Mouse (Mus musculus) stomach, postnatal 0 days (tissue): ENCODE data around the gene Erh. TPM values are rescaled to one million over a fixed set of nuclear protein-coding genes. Genes with fewer than 3 reads are reported as not detected.

ENCODE experiments used
- ATAC-seq: fragments of 200-750 bp; cut with Nextera tagmentation; 2 replicates; pipeline ENCODE4 v1.8.0; 2017; ENCODE audit not compliant: low FRiP score, low TSS enrichment
- DNase-seq: peaks from one replicate; pipeline ENCODE4 v3.0.0-alpha.2; 2016; ENCODE audit warnings: low spot score
- H3K27ac ChIP-seq: fragments of 300-500 bp; sonication (generic); replicated peaks from 2 replicates; pipeline ENCODE4 v1.5.1; 2014; ENCODE audit warnings: mild to moderate bottlenecking, control low read depth
- H3K27me3 ChIP-seq: fragments of 300-500 bp; sonication (generic); 2 replicates; pipeline ENCODE4 v1.6.1; 2014; ENCODE audit warnings: low read length; ENCODE audit not compliant: control insufficient read depth, insufficient read depth
- H3K36me3 ChIP-seq: fragments of 300-500 bp; sonication (generic); 2 replicates; pipeline ENCODE4 v1.6.1; 2014; ENCODE audit warnings: low read length, mixed read lengths; ENCODE audit not compliant: control insufficient read depth, insufficient read depth
- H3K4me1 ChIP-seq: fragments of 300-500 bp; sonication (generic); replicated peaks from 2 replicates; pipeline ENCODE4 v1.6.1; 2014; ENCODE audit warnings: antibody characterized with exemption; ENCODE audit not compliant: control insufficient read depth, insufficient read depth
- H3K4me2 ChIP-seq: fragments of 300-500 bp; sonication (generic); replicated peaks from 2 replicates; pipeline ENCODE4 v1.6.1; 2014; ENCODE audit warnings: low read depth, mild to moderate bottlenecking, control low read depth, moderate library complexity
- H3K4me3 ChIP-seq: fragments of 300-500 bp; sonication (generic); 2 replicates; pipeline ENCODE4 v1.5.1; 2014; ENCODE audit warnings: low read depth, low read length, control low read depth
- H3K9ac ChIP-seq: fragments of 300-500 bp; sonication (generic); 2 replicates; pipeline ENCODE4 v1.6.1; 2014; ENCODE audit warnings: mild to moderate bottlenecking, low read length, control low read depth, mixed read lengths
- H3K9me3 ChIP-seq: fragments of 300-500 bp; sonication (generic); 2 replicates; pipeline ENCODE4 v1.6.1; 2016; ENCODE audit warnings: low read length; ENCODE audit not compliant: control insufficient read depth
- CTCF ChIP-seq: IDR thresholded peaks from 2 replicates; pipeline ENCODE4 v1.5.1; 2016; ENCODE audit warnings: antibody characterized with exemption, low read depth, mild to moderate bottlenecking, moderate library complexity
- EP300 ChIP-seq: optimal IDR thresholded peaks from 2 replicates; pipeline ENCODE3; 2016; ENCODE audit warnings: antibody characterized with exemption
- WGBS: fragments of 180-500 bp; shearing (Covaris S2); extraction: QIAGEN DNeasy Blood & Tissue Kit; methylation state at CpG from one replicate; pipeline ENCODE4 v1.1.7; 2014; 5-methylcytosine and 5-hydroxymethylcytosine counted together
- polyA plus RNA-seq: library from polyadenylated mRNA; unstranded; fragments of >200 nt; fragmentation: Nextera tagmentation; extraction: Ambion mirVana; gene quantifications from 2 replicates; pipeline ENCODE4 v1.2.1, GENCODE M21; 2015

Erh gene
- polyA plus RNA-seq, 1 experiment from 2014 or later = 131 TPM

- H3K27me3 ChIP-seq = no peaks in the 10 kb centered on the region
- H3K9ac ChIP-seq = no peak overlapping the region
- DNase-seq (no peak), ATAC-seq (peak; percentile 43; the same call in 1 of the 2 replicates)
- H3K36me3 ChIP-seq = 0 out of 2 replicates have a peak, but pooled peaks cover 6% of the 10 kb centered on the region
- H3K27ac ChIP-seq = no peak overlapping the region
- H3K4me1 ChIP-seq = no peaks in the 10 kb centered on the region
- no peaks in the 10 kb centered on the region for H3K9me3 ChIP-seq
- no peak for TF ChIP-seq EP300
- TF ChIP-seq CTCF = no peak
- no peak overlapping the region for H3K4me3 ChIP-seq
- 34% methylated on average over 2 of the region's 2 CpGs for WGBS
- no peak overlapping the region for H3K4me2 ChIP-seq
Observed at GRCm38 (mm10) chr12:80663935-80664334, 19.8 kb upstream of the Erh start.

- 69% methylated on average over 10 of the region's 10 CpGs for WGBS
Observed at GRCm38 (mm10) chr12:80662322-80662721, 18.2 kb upstream of the Erh start.

GRCm38 (mm10) chr12:80658661-80659060 is 14.5 kb upstream of the Erh start:
- no peak for DNase-seq
- no peak for ATAC-seq
- Histone ChIP-seq H3K9ac (no peak overlapping the region), H3K4me1 (no peaks in the 10 kb centered on the region), H3K4me3 (no peak overlapping the region), H3K36me3 (0 out of 2 replicates have a peak, but pooled peaks cover 2% of the 10 kb centered on the region), H3K4me2 (no peak overlapping the region), H3K27me3 (no peaks in the 10 kb centered on the region), H3K27ac (peak overlapping the region; percentile 45), H3K9me3 (no peaks in the 10 kb centered on the region)
- TF ChIP-seq EP300 (no peak), CTCF (no peak)
- 56% methylated on average over 6 of the region's 6 CpGs for WGBS

More at GRCm38 (mm10) chr12:80662322-80662721, 18.2 kb upstream of the Erh start:
- Histone ChIP-seq H3K27me3 (no peaks in the 10 kb centered on the region), H3K9me3 (no peaks in the 10 kb centered on the region), H3K27ac (peak overlapping the region; percentile 66; the same call in 1 of the 2 replicates), H3K36me3 (0 out of 2 replicates have a peak, but pooled peaks cover 6% of the 10 kb centered on the region), H3K9ac (no peak overlapping the region), H3K4me3 (no peak overlapping the region), H3K4me1 (no peaks in the 10 kb centered on the region), H3K4me2 (no peak overlapping the region)
- TF ChIP-seq EP300 (no peak), CTCF (no peak)
- ATAC-seq (peak; percentile 69), DNase-seq (peak; percentile 37)

- H3K27me3 ChIP-seq = no peaks in the 10 kb centered on the region
- no peaks in the 10 kb centered on the region for H3K4me1 ChIP-seq
- H3K9ac ChIP-seq = 0 out of 2 replicates have a peak overlapping the region, but pooled peaks have one; percentile 4
- no peak for TF ChIP-seq EP300
- no peak for TF ChIP-seq CTCF
- 57% methylated on average over 3 of the region's 3 CpGs for WGBS
- DNase-seq (peak; percentile 32), ATAC-seq (peak; percentile 80)
- no peaks in the 10 kb centered on the region for H3K9me3 ChIP-seq
- H3K4me2 ChIP-seq = no peak overlapping the region
- no peaks in the 10 kb centered on the region; the same call in 1 of the 2 replicates for H3K36me3 ChIP-seq
- H3K27ac ChIP-seq = peak overlapping the region; percentile 61; the same call in 1 of the 2 replicates
- H3K4me3 ChIP-seq = no peak overlapping the region
Observed at GRCm38 (mm10) chr12:80654659-80655025, 10.5 kb upstream of the Erh start.

- Histone ChIP-seq H3K9ac (no peak overlapping the region), H3K27me3 (no peaks in the 10 kb centered on the region), H3K4me2 (0 out of 2 replicates have a peak overlapping the region, but pooled peaks have one; percentile 8), H3K27ac (peak overlapping the region; percentile 79), H3K9me3 (no peaks in the 10 kb centered on the region), H3K36me3 (no peaks in the 10 kb centered on the region; the same call in 1 of the 2 replicates), H3K4me1 (no peaks in the 10 kb centered on the region), H3K4me3 (no peak overlapping the region)
- 62% methylated on average over 7 of the region's 7 CpGs for WGBS
- TF ChIP-seq EP300 = no peak
- no peak for TF ChIP-seq CTCF
- peak; percentile 79 for DNase-seq
- peak; percentile 86 for ATAC-seq
Observed at GRCm38 (mm10) chr12:80653951-80654658, 10.0 kb upstream of the Erh start.

GRCm38 (mm10) chr12:80646377-80646776 is 2.2 kb upstream of the Erh start:
- peak; percentile 22 for DNase-seq
- 76% methylated on average over 3 of the region's 3 CpGs for WGBS
- Histone ChIP-seq H3K4me3 (no peak overlapping the region), H3K4me2 (peak overlapping the region; percentile 87; the same call in 1 of the 2 replicates), H3K9me3 (no peaks in the 10 kb centered on the region), H3K36me3 (peaks cover 2% of the 10 kb centered on the region; the same call in 1 of the 2 replicates), H3K9ac (no peak overlapping the region), H3K4me1 (peaks cover 5% of the 10 kb centered on the region; the same call in 1 of the 2 replicates), H3K27me3 (no peaks in the 10 kb centered on the region), H3K27ac (no peak overlapping the region)
- no peak for TF ChIP-seq CTCF
- ATAC-seq = peak; percentile 31
